Mouse (Mus musculus) olfactory bulb, adult 2 months (tissue): ENCODE results near the gene Plekhh3.

Experiments used
- CTCF ChIP-seq: fragments of 200-500 bp; IDR thresholded peaks from 2 replicates; pipeline ENCODE4 v1.5.1; 2012; ENCODE audit warnings: low read depth, mild to moderate bottlenecking, low read length, moderate library complexity; ENCODE audit not compliant: insufficient read depth
- POLR2A ChIP-seq: fragments of 200-500 bp; IDR thresholded peaks from 2 replicates; pipeline ENCODE4 v1.6.1; 2012; ENCODE audit warnings: mild to moderate bottlenecking, low read depth, low read length, moderate library complexity; ENCODE audit not compliant: insufficient read depth

- TF ChIP-seq CTCF (no peak), POLR2A (no peak)
Observed at GRCm38 (mm10) chr11:101193076-101193475, 21.9 kb upstream of the Plekhh3 start.
